Mouse (Mus musculus): ENCODE measurements around the gene Neurog3. TPM values are rescaled to one million over a fixed set of nuclear protein-coding genes. Genes with fewer than 3 reads are reported as not detected.
A peak's percentile ranks its signal among the peaks of the same experiment; 100 is the strongest.

Neurog3 gene
- total RNA-seq (2021) = not detected

DNA sequence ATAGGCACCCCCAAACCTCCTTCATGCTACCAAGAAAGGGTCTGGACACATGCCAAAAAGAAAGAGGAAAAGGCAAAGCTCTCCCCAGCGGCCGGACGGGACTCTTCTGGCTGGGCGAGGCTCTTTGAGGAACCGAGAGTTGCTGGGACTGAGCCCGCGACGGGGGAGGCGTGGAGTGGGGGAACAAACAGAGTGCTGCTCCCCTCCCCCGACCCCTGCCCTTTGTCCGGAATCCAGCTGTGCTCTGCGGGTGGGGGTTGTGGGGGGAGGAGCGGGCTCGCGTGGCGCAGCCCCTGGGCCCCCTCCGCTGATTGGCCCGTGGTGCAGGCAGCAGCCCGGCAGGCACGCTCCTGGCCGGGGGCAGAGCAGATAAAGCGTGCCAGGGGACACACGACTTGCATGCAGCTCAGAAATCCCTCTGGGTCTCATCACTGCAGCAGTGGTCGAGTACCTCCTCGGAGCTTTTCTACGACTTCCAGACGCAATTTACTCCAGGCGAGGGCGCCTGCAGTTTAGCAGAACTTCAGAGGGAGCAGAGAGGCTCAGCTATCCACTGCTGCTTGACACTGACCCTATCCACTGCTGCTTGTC, at the start of gene Neurog3:
Gene Neurog3 (plus strand): TSS at position 400 of the 591 bp plus-strand sequence.
- DNase-seq (ENCODE audit: extremely low spot score in 1 of 2, low spot score in 1 of 2) = no peak

DNA sequence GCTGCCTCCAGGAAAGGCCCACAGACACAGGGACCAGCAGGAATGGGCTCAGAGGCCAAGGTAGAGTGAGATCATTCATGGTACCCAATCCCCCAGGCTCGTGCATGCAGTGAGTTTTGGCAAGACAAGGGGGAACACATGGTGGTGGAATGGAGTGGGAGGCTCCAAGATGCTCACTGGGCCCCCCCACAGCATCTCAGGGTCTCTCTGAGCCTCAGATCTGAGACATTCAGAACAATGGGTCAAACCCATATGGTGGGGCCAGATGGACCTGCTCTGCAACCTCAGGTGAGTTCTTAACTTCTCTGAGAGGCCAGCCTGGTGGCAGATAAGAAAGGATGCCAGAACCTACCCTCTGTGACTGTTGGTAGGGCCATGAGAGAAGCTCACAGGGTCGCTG, 46.8 kb upstream of the Neurog3 start:
- no peak for DNase-seq (ENCODE audit: extremely low spot score in 1 of 2, low spot score in 1 of 2)

DNA sequence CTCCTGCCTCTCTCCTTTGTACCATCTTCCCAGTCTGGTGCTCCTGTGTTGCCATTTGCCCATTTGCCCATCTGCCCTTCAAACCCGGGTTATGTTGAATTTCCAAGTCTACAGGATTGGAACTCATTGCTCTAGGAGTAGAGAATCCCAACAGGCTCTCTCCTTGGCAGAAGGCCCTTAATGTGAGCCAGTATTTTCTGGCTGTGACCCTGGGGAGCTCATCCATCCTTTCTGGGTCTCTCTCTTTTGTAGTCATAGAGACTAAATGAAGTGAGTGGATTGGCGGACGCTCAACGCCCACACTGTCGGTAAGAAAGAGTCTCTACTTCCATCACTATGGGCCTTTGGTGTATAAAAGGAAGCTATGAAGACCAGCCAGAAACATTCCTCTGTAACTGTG, 46.1 kb upstream of the Neurog3 start:
- no peak for DNase-seq (ENCODE audit: extremely low spot score in 1 of 2, low spot score in 1 of 2)

DNA sequence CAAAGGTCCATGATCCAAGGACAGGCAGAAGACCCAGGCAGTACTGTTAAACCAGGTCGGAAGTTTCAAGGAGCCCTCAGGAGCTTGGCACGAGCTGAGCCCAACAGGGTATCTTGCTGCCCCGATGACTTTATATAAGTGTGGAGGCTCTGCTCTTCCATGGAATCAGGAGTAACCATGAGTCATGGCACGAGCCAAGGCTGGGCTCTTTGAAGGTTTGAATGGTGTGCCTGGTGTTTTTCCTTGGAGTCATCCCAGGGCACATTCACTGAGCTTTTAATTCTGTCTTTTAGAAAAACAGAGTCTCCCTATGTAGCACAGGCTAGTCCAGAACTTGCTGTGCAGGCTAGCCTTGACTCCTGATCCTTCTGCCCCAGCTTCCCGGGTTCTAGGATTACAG, 44.5 kb upstream of the Neurog3 start:
- DNase-seq (ENCODE audit: extremely low spot score in 1 of 2, low spot score in 1 of 2) = no peak

DNA sequence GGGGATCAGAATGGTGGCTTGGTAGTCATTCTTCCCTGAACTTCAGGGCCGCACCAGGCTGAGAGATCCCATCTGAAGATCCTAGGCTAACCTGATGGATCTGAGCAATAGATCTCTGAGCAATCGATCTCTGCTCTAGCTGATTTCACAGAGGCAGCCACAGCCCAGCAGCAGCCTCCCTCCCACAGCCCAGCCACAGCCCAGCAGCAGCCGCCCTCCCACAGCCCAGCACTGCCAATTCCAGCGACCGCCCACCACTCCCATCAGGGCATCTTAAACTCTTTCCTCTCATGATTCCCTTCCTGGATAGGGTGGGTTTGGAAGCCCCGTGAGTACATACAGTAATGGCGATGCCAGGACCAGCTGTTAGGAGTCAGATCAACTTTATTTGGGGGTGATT, 43.8 kb upstream of the Neurog3 start:
- DNase-seq (ENCODE audit: extremely low spot score in 1 of 2, low spot score in 1 of 2) = no peak

DNA sequence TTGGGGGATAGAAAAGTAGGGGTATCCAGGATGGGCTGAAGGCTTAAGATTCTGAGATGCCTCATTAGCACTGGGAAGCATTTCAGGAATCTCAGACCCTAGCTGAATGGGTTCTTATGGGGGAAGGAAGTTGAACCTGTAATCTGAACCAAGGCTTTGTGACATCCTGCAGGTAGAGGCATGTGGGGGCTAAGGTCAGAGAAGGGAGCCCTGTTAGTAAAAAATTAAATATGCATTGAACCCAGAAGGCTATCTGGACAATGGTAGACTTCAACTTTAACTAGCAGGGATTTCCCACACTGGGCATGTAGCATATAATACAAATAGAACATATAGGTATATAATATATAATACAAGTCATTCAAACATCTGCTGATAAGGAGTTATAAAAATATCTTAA, 43.4 kb upstream of the Neurog3 start:
- DNase-seq (ENCODE audit: extremely low spot score in 1 of 2, low spot score in 1 of 2) = no peak

DNA sequence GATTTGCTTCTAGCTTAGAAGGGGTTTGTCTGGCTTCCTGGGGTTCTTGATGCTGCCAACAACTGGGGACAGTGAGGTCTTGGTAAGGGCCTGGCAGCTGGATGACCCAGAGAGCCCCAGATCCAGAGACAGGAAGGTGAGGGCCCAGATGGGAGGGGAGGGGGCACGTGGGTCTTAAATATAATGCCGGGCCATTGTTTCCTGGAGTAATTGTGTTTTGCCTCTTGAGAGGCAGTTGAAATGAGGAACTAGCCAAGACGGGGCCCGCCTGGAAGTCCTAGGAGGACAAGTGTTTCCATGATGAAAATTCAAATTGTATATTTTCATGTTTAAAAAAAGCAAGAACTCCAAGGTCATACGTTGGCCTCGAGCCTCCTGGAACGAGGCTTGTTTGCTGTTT, 39.0 kb upstream of the Neurog3 start:
- no peak for DNase-seq (ENCODE audit: extremely low spot score in 1 of 2, low spot score in 1 of 2)

DNA sequence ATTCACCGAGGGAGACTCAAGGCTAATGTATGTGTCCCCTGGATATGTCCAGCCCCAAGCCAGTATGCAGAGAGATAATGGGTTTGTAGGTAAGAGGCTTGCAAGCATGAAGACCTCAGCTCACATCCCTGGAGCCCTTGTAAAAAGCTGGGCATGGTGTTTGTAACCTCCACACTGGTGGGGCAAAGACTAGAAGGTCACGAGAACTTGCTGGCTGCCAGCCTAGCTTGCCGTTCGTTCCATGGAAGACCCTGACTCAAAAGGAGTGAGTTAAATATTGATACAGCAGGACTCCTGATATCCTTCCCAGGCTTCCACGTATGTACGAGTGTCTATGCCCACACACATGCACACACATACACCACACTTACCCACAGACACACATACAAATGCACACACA, 38.5 kb upstream of the Neurog3 start:
- no peak for DNase-seq (ENCODE audit: extremely low spot score in 1 of 2, low spot score in 1 of 2)

DNA sequence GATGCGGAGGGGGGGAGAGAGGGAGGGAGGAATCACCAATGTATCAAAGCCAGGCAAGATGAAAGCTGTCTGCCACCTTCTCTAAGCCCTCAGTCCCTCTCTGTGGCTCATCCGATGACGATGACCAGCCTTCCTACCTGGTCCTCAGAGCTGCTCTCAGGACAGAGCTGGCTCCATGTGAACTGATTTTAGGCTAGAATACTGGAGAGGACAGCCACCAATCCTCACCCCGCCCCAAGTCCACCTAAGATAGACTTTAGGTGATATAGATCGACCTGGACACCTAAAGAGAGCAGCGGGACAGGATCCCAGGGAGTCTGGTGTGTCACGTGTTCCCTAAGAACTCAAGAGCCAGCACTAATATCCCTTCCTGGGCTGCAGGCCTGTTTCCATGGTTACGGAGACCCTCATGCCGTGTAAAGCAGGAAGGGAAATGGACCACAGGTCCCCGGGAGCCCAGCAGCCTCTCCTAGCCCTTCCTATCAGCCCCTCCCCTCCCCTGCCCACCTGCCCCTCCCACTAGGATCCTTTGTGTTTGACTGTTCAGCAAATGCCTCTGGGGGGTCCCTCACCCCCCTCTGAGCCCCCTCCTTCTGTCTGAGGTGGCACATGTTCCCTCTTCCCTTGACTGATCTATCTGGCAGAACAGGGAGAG, 33.0 kb upstream of the Neurog3 start:
- DNase-seq (ENCODE audit: extremely low spot score in 1 of 2, low spot score in 1 of 2) = no peak

DNA sequence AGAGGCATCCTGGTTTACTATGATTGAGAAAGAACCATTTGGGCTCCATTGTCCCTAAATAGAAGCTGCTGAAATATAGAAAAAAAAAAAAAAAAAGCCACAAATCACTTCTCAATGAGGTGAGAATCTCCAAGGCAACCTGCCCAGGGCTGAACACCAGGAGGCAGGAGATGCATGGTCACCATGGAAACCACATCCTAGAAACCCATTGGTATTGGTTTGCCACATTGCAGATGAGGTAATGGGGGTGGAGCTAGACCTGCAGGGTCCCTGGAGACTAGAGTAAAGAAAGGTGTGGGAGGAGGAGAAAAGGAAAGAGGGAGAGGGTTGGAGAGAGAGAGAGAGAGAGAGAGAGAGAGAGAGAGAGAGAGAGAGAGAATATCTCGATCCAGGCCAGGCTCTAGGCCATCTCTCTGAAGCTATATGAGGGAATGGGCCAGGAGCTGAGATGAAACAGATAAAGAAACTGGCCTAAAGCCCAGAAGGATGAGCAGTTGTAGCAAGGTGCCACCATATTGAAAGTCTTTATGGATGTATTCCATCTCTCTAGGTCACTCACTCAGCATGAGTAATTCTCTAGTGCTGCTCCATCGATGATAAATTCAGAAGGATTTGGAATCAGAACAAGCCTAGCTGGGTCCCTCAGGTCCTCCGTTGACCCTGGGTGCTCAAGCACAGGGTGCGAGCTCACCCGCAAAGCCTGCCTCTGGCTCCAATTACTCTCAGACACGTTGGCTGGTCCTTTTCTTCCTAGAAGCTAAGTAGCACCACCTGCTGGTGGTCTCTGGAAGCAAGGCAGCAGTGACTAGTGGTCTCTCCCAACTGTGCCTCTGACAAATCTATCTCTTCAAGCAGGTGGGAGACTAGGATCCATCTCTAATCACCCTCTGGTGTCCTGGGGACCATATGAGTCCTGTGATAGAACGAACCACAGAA, 31.1 kb upstream of the Neurog3 start:
- DNase-seq (ENCODE audit: extremely low spot score in 1 of 2, low spot score in 1 of 2) = peak; percentile 75 to 90

DNA sequence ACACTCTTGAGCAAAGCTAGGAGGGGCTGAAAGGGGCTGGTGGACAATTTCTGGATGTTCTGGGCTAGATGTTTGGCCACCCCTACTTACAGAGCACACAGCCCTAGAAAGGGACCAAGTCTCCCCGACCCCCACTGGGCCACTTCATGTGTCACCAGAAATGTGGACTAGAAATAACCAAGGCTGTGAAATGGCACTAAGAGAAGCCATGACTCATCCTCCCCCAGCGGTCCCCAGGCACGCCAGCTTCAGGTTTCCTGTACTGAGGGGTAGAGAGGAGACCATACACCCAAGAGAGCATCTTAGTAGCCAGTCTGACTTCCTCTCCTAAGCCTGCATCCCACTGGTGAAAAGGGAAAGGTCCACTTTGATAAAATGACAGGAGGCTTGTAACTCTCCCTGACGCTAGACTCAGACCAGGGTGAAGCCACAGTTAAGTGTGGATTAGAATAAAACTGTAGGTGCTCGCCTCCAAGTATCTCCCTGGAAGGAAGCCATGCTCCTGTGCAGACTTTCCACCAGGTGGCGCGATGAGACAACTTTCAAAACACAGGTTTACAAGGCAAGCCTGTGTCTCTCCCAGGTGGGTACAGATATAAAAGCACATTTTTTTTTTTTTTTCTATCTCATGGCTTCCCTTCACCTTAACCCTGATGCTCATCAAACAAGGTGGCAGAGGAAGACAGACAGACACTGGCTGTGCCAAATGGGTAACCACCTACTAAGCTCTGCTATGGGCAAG, 27.9 kb upstream of the Neurog3 start:
- DNase-seq (ENCODE audit: extremely low spot score in 1 of 2, low spot score in 1 of 2) = peak; percentile 60 to 82

DNA sequence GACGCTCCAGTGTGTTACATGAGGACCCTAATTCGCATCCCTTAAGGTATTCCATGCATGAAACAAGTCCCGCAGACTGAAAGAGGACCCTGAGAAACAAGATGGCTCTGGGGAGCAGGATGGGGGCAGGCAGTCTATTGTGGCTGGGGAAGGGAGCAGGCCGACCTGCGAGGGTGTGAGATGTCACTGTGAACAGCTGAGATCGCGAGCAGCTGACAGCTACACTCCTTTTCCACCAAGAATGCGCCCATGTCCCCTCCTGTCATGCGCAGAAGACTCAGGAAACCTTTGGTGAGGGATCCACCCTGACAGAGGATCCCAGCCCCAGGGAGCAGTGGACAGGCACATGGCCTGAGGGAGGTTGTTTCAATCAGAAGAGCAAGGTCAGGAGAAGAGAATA, 25.8 kb upstream of the Neurog3 start:
- no peak for DNase-seq (ENCODE audit: extremely low spot score in 1 of 2, low spot score in 1 of 2)

DNA sequence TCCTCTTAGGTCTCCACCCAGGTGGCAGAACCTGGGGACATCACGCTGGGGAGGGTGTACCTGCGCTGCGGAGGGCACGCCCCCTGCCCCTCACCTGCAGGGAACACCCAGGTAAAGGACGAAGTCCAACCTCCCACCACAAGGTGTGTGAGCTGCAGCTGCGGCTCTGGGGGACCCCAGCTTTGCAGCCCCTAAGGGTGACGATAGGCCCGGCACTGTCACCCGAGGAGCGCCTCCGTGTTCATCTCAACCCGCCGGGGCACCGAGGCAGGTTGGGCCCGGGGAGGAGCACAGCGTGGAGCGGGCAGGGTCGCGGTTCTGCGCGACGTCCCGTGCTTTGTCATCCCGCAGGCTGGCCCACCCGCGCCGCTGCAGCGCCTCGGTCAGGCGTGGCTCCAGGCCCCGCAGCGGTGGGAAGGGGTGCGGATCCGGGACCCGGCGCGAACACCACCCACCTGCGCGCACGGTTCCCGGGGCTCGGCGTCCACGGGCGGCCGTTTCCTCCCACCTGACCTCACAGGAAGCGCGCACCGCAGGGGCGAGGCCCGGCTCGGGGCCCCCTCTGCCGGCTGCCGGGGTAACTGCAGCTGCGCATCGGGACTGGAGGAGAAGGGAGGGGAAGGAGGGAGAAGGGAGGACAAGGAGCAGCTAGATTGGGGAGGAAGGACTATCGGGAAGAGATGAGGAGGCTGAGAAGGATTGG, 22.2 kb upstream of the Neurog3 start:
- peak; percentile 93 to 95 for DNase-seq (ENCODE audit: extremely low spot score in 1 of 2, low spot score in 1 of 2)

DNA sequence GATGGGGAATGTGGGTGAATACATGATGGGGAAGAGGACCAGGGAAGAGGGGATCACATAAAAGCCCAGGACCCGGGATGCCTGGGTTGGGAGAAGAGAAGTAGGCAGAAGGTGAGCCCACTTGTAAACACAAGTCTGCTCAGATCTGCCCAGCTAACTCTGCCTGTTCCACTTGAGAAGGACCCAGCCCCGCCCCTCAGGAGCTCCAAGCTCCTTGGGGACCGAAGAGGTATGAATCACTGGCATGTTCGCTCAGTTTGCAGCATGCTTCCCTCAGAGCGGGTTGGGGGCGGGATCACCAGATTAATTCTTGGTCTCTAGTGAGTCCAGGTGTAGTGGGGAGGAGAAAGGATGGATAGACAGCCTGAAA, 21.7 kb upstream of the Neurog3 start:
- DNase-seq (ENCODE audit: extremely low spot score in 1 of 2, low spot score in 1 of 2) = no peak

DNA sequence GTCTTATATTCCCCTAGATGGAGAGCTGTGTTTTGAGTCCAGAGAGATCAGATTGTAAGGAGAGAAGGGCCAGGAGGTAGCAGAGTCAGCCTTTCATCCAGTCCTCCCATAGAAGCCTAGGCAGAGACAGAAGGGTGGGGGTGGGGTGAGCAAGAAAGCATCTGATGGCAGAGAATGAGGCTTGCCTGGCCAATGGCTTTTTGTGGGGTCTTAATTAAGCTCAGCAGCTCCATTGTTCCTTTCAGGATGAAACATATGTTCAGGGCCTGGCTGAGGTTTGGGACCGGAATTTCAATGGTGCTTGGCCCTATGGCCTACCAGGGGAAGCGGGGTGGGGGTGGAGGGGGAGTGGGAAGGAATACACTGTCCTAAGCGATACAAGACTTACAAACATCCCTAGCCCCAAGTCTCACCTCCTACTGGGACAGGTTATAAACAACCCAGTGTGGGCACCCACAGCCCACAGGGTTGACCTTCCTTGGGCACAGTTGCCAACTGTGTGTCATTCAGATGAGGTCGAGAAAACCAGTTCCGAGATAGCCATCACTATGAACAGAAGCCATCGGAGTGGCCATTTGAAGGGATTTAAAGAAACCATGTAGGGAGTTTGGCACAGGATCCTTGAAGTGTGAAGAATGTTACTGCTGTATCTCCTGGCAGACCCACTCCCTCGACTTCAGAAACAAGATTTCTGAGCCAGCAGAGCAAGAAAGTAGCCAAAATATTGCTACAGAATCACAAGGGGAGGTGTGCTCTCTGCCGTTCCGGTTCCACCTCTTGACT, 18.8 kb upstream of the Neurog3 start:
- no peak for DNase-seq (ENCODE audit: extremely low spot score in 1 of 2, low spot score in 1 of 2)

DNA sequence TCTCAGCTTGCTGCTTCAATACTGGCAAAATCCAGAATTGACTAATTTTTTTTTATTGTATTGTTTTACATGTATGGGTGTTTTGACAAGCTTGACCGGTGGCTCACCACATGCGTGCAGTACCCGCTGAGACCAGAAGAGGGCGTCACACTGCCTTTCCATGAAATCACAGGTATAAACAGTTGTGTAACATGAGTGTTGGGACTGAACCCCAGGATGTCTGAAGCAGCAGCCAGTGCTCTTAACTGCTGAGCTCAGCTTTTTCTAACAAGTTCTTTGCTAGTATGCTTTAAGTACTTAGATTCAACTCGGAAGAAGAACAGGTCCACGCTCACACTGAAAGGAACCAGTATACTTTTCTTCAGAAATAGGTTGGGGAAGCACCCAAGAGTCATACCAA, 5.8 kb upstream of the Neurog3 start:
- no peak for DNase-seq (ENCODE audit: extremely low spot score in 1 of 2, low spot score in 1 of 2)

DNA sequence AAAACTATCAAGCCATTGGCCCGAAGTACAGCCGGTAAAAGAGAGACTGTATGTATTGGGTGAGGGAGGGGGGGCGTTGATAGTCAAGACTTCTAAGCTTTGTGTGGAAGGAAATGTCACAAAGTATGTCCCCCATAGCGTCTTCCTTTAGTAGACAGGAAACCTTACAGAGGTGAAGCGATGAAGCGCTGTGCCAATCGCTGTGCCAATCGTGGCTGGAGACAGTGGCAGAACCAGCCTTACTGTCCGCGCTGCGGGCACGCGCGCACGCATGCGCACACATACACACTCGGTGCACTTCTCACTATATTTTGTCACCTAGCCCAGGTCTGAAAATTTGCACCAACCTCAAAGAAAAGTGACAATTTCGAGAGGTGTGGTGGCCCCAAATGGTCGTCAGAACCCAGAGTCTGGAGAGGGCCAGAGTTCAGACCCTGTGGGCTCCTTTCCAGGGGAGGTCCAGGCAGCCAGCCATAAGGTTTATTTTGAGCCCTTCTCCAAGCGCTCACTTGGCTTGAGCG, 5.1 kb upstream of the Neurog3 start:
- no peak for DNase-seq (ENCODE audit: extremely low spot score in 1 of 2, low spot score in 1 of 2)

DNA sequence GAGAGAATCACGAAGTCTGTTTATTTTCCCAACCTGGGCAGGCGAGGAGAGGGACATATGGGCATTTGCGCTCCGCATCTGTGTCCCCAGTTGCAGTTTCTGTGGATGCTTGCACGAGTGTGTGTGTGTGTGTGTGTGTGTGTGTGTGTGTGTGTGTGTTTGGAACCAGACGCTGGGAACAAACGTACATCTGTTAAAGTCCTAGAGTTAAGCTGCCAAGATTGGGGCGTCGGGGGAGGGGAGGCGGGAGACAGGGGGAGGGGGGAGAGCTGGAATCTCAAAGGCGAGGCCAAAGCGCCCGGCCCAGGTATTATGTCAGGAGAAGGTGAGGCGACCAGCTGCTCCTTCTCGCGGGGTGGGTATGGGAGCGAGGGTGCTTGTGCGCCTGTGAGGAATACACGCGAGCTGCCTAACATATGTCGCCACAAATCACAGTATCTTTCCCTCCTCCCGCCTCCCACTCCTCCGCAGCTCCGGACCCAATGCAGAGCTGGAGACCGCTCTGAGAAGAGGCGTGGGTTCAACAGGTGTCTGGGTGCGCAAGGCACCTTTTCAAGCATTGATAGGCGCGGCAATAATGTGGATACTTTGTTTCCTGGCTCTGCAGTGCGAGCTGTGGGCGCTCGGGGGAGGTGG, 4.5 kb upstream of the Neurog3 start:
- DNase-seq (ENCODE audit: extremely low spot score in 1 of 2, low spot score in 1 of 2) = peak; percentile 35 to 37
